Mouse (Mus musculus) ES-Bruce4 (cell line): ENCODE results near the gene Tnfsf11. TPM values are rescaled to one million over a fixed set of nuclear protein-coding genes. Genes with fewer than 3 reads are reported as not detected.

ENCODE experiments used
- H3K27ac ChIP-seq: 2 replicates; pipeline ENCODE4 v1.5.1; 2012; ENCODE audit warnings: low read length, inconsistent platforms; ENCODE audit not compliant: insufficient read depth
- H3K27me3 ChIP-seq: 2 replicates; pipeline ENCODE4 v1.6.1; 2012; ENCODE audit warnings: mild to moderate bottlenecking, low read length, inconsistent platforms; ENCODE audit not compliant: control insufficient read depth, poor library complexity, insufficient read depth, severe bottlenecking
- H3K36me3 ChIP-seq: 2 replicates; pipeline ENCODE4 v1.6.1; 2012; ENCODE audit warnings: inconsistent platforms, mild to moderate bottlenecking, low read length, moderate library complexity; ENCODE audit not compliant: control insufficient read depth, poor library complexity, insufficient read depth, severe bottlenecking
- H3K4me1 ChIP-seq: one replicate; pipeline ENCODE4 v1.8.1; 2011; ENCODE audit warnings: low read length; ENCODE audit not compliant: control insufficient read depth, insufficient read depth
- H3K4me3 ChIP-seq: 2 replicates; pipeline ENCODE4 v1.5.1; 2011; ENCODE audit warnings: low read depth, mild to moderate bottlenecking, low read length
- H3K9ac ChIP-seq: 2 replicates; pipeline ENCODE4 v1.6.1; 2012; ENCODE audit warnings: low read depth, mild to moderate bottlenecking, inconsistent platforms; ENCODE audit not compliant: poor library complexity, severe bottlenecking
- H3K9me3 ChIP-seq: replicated peaks from 2 replicates; pipeline ENCODE4 v1.6.1; 2012; ENCODE audit warnings: mild to moderate bottlenecking, low read length, inconsistent platforms; ENCODE audit not compliant: control insufficient read depth, poor library complexity, insufficient read depth, severe bottlenecking
- CTCF ChIP-seq: IDR thresholded peaks from one replicate; pipeline ENCODE4 v1.8.1; 2011; ENCODE audit warnings: low read depth, low read length
- EP300 ChIP-seq: IDR thresholded peaks from 2 replicates; pipeline ENCODE4 v1.6.1; 2011; ENCODE audit warnings: low read depth, low read length; ENCODE audit not compliant: insufficient read depth
- POLR2A ChIP-seq: IDR thresholded peaks from one replicate; pipeline ENCODE4 v1.8.1; 2011; ENCODE audit warnings: low read length; ENCODE audit not compliant: insufficient read depth
- polyA plus RNA-seq: library from polyadenylated mRNA; stranded (reverse); fragments of >200 nt; gene quantifications from 2 replicates; pipeline ENCODE4 v1.2.4, GENCODE M21; 2011; ENCODE audit warnings: low read depth; ENCODE audit not compliant: missing spikeins, insufficient read depth, insufficient read length

Tnfsf11 gene
- polyA plus RNA-seq, 1 experiment = 0.36 TPM

DNA sequence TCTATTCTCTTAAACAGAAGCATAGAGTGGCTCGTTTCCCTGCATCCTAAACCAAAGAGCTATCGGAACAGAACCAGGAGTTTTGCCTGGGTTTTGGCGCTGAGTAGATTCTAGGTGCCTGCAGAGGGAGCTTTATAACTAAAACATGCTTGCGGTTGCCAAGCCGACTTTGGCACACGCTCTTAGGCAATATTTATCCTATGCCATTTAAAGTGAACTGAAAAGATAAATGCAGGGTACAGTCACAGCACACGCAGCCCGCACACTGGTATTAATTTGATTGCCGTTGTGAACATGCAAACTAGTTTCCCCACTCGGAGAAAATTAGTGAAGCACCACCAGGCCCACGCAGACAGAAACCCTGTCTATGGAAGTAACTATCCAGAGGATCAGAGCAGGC is 25.4 kb downstream of the Tnfsf11 start:
- Histone ChIP-seq H3K36me3 (no peaks in the 10 kb centered on the region), H3K4me1 (peaks cover 5% of the 10 kb centered on the region), H3K9ac (no peak overlapping the region), H3K27ac (no peak overlapping the region), H3K9me3 (no peaks in the 10 kb centered on the region), H3K4me3 (no peak overlapping the region), H3K27me3 (no peaks in the 10 kb centered on the region)
- TF ChIP-seq CTCF (no peak), POLR2A (no peak), EP300 (no peak)

DNA sequence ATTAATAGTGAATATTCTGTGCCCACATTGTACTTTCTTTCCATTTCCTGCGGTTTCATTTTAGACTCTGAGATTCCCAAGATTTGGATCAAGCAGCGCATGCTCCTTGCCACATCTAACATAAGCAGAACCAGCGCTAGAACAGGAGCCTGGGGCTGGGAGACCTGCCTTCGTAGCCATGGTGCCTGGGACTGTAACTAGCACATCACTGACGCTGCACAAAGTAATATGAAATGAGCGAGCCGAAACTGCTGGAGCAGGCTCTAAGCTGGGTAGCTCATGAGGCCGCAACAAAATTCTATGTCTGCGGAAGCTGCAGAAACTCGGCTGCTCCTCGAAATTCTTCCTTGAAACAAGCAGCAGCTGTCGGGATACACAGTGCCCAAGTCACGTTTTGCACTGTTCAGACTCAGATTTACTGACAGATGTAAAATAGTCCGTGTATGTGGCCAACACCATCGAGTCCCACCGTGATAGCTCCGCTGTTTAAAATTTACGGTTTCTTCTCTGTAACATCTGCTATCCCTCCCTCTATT is 31.4 kb downstream of the Tnfsf11 start:
- peak overlapping the region; percentile 4; the same call in 1 of the 2 replicates for H3K4me3 ChIP-seq
- H3K27me3 ChIP-seq = no peaks in the 10 kb centered on the region
- 0 out of 2 replicates have a peak overlapping the region, but pooled peaks have one; percentile 16 for H3K9ac ChIP-seq
- no peaks in the 10 kb centered on the region for H3K9me3 ChIP-seq
- H3K4me1 ChIP-seq = no peaks in the 10 kb centered on the region
- TF ChIP-seq CTCF (no peak), POLR2A (no peak), EP300 (no peak)
- no peak overlapping the region for H3K27ac ChIP-seq
- H3K36me3 ChIP-seq = no peaks in the 10 kb centered on the region

DNA sequence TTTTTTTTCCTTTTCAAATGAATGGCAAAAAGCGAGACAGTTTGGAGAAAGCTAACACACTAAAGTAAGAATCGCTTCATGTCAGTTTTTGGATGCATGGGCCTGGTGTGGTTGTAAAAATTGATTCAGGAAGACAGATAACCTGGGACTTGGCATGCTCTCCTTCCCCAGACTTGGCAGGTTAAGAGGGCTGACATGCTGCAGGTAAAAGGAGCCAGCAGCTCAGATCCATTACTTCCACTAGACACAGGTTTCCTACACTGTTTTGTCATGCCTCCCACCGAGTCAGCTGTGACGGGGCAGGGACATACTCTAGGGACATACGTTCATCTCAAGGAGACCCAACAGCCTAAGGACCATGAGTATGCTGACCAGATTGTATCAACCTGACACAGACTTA is 33.0 kb downstream of the Tnfsf11 start:
- Histone ChIP-seq H3K36me3 (no peaks in the 10 kb centered on the region), H3K27me3 (no peaks in the 10 kb centered on the region), H3K9me3 (no peaks in the 10 kb centered on the region), H3K4me3 (no peak overlapping the region), H3K4me1 (no peaks in the 10 kb centered on the region), H3K27ac (no peak overlapping the region), H3K9ac (no peak overlapping the region)
- TF ChIP-seq CTCF = no peak
- no peak for TF ChIP-seq POLR2A
- TF ChIP-seq EP300 = no peak

DNA sequence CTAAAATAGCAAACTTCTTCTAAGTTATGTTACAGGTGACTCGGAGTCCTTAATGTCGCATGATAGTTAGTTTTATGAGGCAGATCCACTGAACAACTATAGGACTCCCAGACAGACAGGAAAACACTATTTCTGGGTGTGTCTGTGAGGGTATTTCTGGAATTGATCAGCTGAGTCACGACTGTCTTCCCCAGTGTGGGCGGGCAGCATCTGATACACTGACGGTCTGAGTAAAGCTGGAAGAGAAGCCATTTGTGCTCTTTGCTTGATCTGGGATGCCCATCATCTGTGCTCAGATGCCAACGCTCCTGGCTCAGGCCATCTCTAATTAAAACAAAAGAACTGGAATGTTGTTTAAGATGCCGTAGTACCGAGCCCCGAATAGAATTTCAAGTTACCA is 33.7 kb downstream of the Tnfsf11 start:
- Histone ChIP-seq H3K36me3 (no peaks in the 10 kb centered on the region), H3K27ac (no peak overlapping the region), H3K9me3 (no peaks in the 10 kb centered on the region), H3K4me1 (no peaks in the 10 kb centered on the region), H3K4me3 (no peak overlapping the region), H3K9ac (no peak overlapping the region), H3K27me3 (no peaks in the 10 kb centered on the region)
- TF ChIP-seq POLR2A (no peak), CTCF (no peak), EP300 (no peak)

DNA sequence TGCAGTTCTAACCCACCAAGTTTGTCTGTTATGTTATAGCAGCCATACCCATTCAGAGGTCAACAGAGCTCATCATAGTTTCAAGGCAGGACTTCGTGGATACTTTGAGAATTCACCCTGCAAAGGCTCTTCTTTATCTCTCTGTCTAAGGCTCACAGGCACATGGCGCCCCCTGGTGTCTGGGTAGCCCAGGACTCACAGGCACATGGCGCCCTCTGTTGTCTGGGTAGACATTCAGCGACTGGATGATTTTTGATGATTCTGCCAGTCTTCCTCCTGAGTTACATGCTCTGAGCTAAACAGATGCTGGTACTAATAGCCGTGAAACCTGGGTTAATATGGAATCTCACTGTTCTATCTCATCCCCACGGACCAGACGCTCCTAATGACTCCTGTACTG is 34.3 kb downstream of the Tnfsf11 start:
- no peak overlapping the region for H3K4me3 ChIP-seq
- TF ChIP-seq CTCF = peak; percentile 98
- TF ChIP-seq POLR2A = no peak
- no peak for TF ChIP-seq EP300
- H3K9ac ChIP-seq = no peak overlapping the region
- H3K27me3 ChIP-seq = no peaks in the 10 kb centered on the region
- no peaks in the 10 kb centered on the region for H3K9me3 ChIP-seq
- no peaks in the 10 kb centered on the region for H3K4me1 ChIP-seq
- H3K27ac ChIP-seq = no peak overlapping the region
- H3K36me3 ChIP-seq = no peaks in the 10 kb centered on the region

DNA sequence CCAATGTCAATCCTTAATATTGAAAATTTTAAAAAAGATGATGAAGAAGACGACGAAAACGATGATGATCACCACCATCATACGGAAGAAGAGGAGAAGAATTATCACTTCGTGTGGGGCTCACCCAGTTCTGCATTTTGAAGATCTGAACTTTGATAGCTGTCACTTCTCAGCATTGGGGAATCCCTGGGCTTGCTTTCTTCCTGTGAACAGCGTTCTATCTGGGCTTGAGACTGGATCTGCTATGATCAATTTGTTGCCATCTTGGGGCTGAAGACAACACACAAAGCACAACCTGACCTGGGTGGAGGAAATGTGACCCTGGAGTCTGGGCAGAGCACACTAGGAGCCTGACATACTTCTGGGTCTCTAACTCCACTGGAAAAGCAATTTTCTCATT is 43.0 kb downstream of the Tnfsf11 start:
- H3K4me3 ChIP-seq = no peak overlapping the region
- H3K27me3 ChIP-seq = no peaks in the 10 kb centered on the region
- H3K36me3 ChIP-seq = no peaks in the 10 kb centered on the region
- H3K27ac ChIP-seq = no peak overlapping the region
- no peak overlapping the region for H3K9ac ChIP-seq
- no peaks in the 10 kb centered on the region for H3K4me1 ChIP-seq
- H3K9me3 ChIP-seq = no peaks in the 10 kb centered on the region
- TF ChIP-seq CTCF (no peak), EP300 (no peak), POLR2A (no peak)

DNA sequence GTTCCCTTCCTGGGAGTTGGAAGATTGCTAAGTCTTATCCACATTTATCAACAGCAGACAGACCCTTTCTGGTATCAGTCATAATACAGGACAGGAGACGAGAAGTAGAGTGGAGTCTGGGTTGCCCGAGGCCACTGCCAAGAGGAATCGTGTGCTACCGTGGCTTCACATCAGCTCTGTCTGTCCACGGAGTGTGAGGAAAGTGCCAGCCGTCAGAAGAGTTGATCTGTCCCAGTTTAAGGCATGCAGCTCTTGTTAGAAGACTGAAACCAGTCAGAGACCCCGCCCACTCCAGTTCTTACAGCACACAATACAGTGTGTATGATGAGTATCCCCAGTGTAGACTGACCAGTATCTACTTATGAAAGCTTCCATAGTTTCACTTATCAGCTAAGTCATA is 45.2 kb downstream of the Tnfsf11 start:
- no peak overlapping the region for H3K4me3 ChIP-seq
- TF ChIP-seq CTCF (no peak), POLR2A (no peak), EP300 (no peak)
- no peaks in the 10 kb centered on the region for H3K36me3 ChIP-seq
- H3K27me3 ChIP-seq = no peaks in the 10 kb centered on the region
- no peaks in the 10 kb centered on the region for H3K4me1 ChIP-seq
- no peaks in the 10 kb centered on the region for H3K9me3 ChIP-seq
- H3K9ac ChIP-seq = no peak overlapping the region
- H3K27ac ChIP-seq = no peak overlapping the region
